Mouse (Mus musculus): ENCODE data around the gene Otogl. TPM values are rescaled to one million over a fixed set of nuclear protein-coding genes. Genes with fewer than 3 reads are reported as not detected.
A peak's percentile ranks its signal among the peaks of the same experiment; 100 is the strongest.

Gene Otogl
- polyA plus RNA-seq, 1 experiment, result 0.02 TPM

GRCm38 (mm10) chr10:107931833-107932828 is 20.2 kb upstream of the Otogl start:
- H3K4me3 ChIP-seq (ENCODE audit: insufficient read depth, low read depth, low read length), result no peak overlapping the region
- WGBS, result 24% methylated on average over 10 of the region's 10 CpGs
- DNase-seq, result peak; percentile 83
- H3K36me3 ChIP-seq (ENCODE audit: control insufficient read depth, insufficient read depth, low read length), result no peaks in the 10 kb centered on the region
- peaks cover 3% of the 10 kb centered on the region; the same call in 1 of the 2 replicates for H3K4me1 ChIP-seq (ENCODE audit: control insufficient read depth, insufficient read depth, low read length)
- H3K27me3 ChIP-seq (replicated peaks; ENCODE audit: control insufficient read depth, insufficient read depth, low read length), result no peaks in the 10 kb centered on the region
- TF ChIP-seq POLR2A (IDR thresholded peaks at IDR 0.05; ENCODE audit: low read depth, low read length), result no peak
- TF ChIP-seq CTCF (conservative IDR thresholded peaks at IDR 0.05; ENCODE audit: insufficient read depth, insufficient read length, low read depth, low read length), result peak; percentile 50
- H3K27ac ChIP-seq (ENCODE audit: insufficient read depth, low read depth, low read length), result peak overlapping the region; percentile 76; the same call in 1 of the 2 replicates

- H3K4me1 ChIP-seq (ENCODE audit: control insufficient read depth, insufficient read depth, low read length), result peaks cover 3% of the 10 kb centered on the region; the same call in 1 of the 2 replicates
- DNase-seq, result peak; percentile 79
- TF ChIP-seq CTCF (conservative IDR thresholded peaks at IDR 0.05; ENCODE audit: insufficient read depth, insufficient read length, low read depth, low read length), result no peak
- no peak for TF ChIP-seq POLR2A (IDR thresholded peaks at IDR 0.05; ENCODE audit: low read depth, low read length)
- no peak overlapping the region for H3K4me3 ChIP-seq (ENCODE audit: insufficient read depth, low read depth, low read length)
- H3K27ac ChIP-seq (ENCODE audit: insufficient read depth, low read depth, low read length), result no peak overlapping the region
- H3K36me3 ChIP-seq (ENCODE audit: control insufficient read depth, insufficient read depth, low read length), result no peaks in the 10 kb centered on the region
- H3K27me3 ChIP-seq (replicated peaks; ENCODE audit: control insufficient read depth, insufficient read depth, low read length), result no peaks in the 10 kb centered on the region
- 42% methylated on average over 7 of the region's 7 CpGs for WGBS
These were observed 18.6 kb upstream of the Otogl start for GRCm38 (mm10) chr10:107930471-107931021.

GRCm38 (mm10) chr10:107925306-107925705 is 13.4 kb upstream of the Otogl start:
- Histone ChIP-seq H3K4me3 (ENCODE audit: insufficient read depth, low read depth, low read length) (no peak overlapping the region), H3K4me1 (ENCODE audit: control insufficient read depth, insufficient read depth, low read length) (no peaks in the 10 kb centered on the region), H3K27ac (ENCODE audit: insufficient read depth, low read depth, low read length) (no peak overlapping the region), H3K27me3 (replicated peaks; ENCODE audit: control insufficient read depth, insufficient read depth, low read length) (no peaks in the 10 kb centered on the region), H3K36me3 (ENCODE audit: control insufficient read depth, insufficient read depth, low read length) (no peaks in the 10 kb centered on the region)
- DNase-seq, result no peak
- no peak for TF ChIP-seq POLR2A (IDR thresholded peaks at IDR 0.05; ENCODE audit: low read depth, low read length)
- no peak for TF ChIP-seq CTCF (conservative IDR thresholded peaks at IDR 0.05; ENCODE audit: insufficient read depth, insufficient read length, low read depth, low read length)

- no peak overlapping the region for H3K27ac ChIP-seq (ENCODE audit: insufficient read depth, low read depth, low read length)
- no peak for TF ChIP-seq CTCF (conservative IDR thresholded peaks at IDR 0.05; ENCODE audit: insufficient read depth, insufficient read length, low read depth, low read length)
- no peak for TF ChIP-seq POLR2A (IDR thresholded peaks at IDR 0.05; ENCODE audit: low read depth, low read length)
- WGBS, result 26% methylated on average over 2 of the region's 2 CpGs
- H3K27me3 ChIP-seq (replicated peaks; ENCODE audit: control insufficient read depth, insufficient read depth, low read length), result no peaks in the 10 kb centered on the region
- H3K36me3 ChIP-seq (ENCODE audit: control insufficient read depth, insufficient read depth, low read length), result no peaks in the 10 kb centered on the region
- no peak overlapping the region for H3K4me3 ChIP-seq (ENCODE audit: insufficient read depth, low read depth, low read length)
- DNase-seq, result no peak
- H3K4me1 ChIP-seq (ENCODE audit: control insufficient read depth, insufficient read depth, low read length), result no peaks in the 10 kb centered on the region
These were observed 11.9 kb upstream of the Otogl start for GRCm38 (mm10) chr10:107923860-107924259.

GRCm38 (mm10) chr10:107922750-107923149 is 10.8 kb upstream of the Otogl start:
- no peaks in the 10 kb centered on the region for H3K4me1 ChIP-seq (ENCODE audit: control insufficient read depth, insufficient read depth, low read length)
- DNase-seq, result no peak
- no peaks in the 10 kb centered on the region for H3K27me3 ChIP-seq (replicated peaks; ENCODE audit: control insufficient read depth, insufficient read depth, low read length)
- no peak overlapping the region for H3K27ac ChIP-seq (ENCODE audit: insufficient read depth, low read depth, low read length)
- H3K36me3 ChIP-seq (ENCODE audit: control insufficient read depth, insufficient read depth, low read length), result no peaks in the 10 kb centered on the region
- H3K4me3 ChIP-seq (ENCODE audit: insufficient read depth, low read depth, low read length), result no peak overlapping the region
- 17% methylated on average over 1 of the region's 1 CpGs for WGBS
- TF ChIP-seq CTCF (conservative IDR thresholded peaks at IDR 0.05; ENCODE audit: insufficient read depth, insufficient read length, low read depth, low read length), result peak; percentile 24; the same call in 1 of the 2 replicates
- TF ChIP-seq POLR2A (IDR thresholded peaks at IDR 0.05; ENCODE audit: low read depth, low read length), result no peak

- Histone ChIP-seq H3K27ac (ENCODE audit: insufficient read depth, low read depth, low read length) (no peak overlapping the region), H3K4me3 (ENCODE audit: insufficient read depth, low read depth, low read length) (no peak overlapping the region), H3K27me3 (replicated peaks; ENCODE audit: control insufficient read depth, insufficient read depth, low read length) (no peaks in the 10 kb centered on the region), H3K36me3 (ENCODE audit: control insufficient read depth, insufficient read depth, low read length) (no peaks in the 10 kb centered on the region), H3K4me1 (ENCODE audit: control insufficient read depth, insufficient read depth, low read length) (no peaks in the 10 kb centered on the region)
- TF ChIP-seq POLR2A (IDR thresholded peaks at IDR 0.05; ENCODE audit: low read depth, low read length) (no peak), CTCF (conservative IDR thresholded peaks at IDR 0.05; ENCODE audit: insufficient read depth, insufficient read length, low read depth, low read length) (no peak)
- DNase-seq, result no peak
- 8% methylated on average over 1 of the region's 1 CpGs for WGBS
These were observed 9.6 kb upstream of the Otogl start for GRCm38 (mm10) chr10:107921549-107921948.

GRCm38 (mm10) chr10:107921134-107921533 is 9.2 kb upstream of the Otogl start:
- no peaks in the 10 kb centered on the region for H3K27me3 ChIP-seq (replicated peaks; ENCODE audit: control insufficient read depth, insufficient read depth, low read length)
- no peaks in the 10 kb centered on the region for H3K4me1 ChIP-seq (ENCODE audit: control insufficient read depth, insufficient read depth, low read length)
- 85% methylated on average over 1 of the region's 1 CpGs for WGBS
- TF ChIP-seq CTCF (conservative IDR thresholded peaks at IDR 0.05; ENCODE audit: insufficient read depth, insufficient read length, low read depth, low read length), result no peak
- no peak overlapping the region for H3K4me3 ChIP-seq (ENCODE audit: insufficient read depth, low read depth, low read length)
- H3K27ac ChIP-seq (ENCODE audit: insufficient read depth, low read depth, low read length), result no peak overlapping the region
- no peaks in the 10 kb centered on the region for H3K36me3 ChIP-seq (ENCODE audit: control insufficient read depth, insufficient read depth, low read length)
- no peak for DNase-seq

All from kidney, adult 2 months (tissue).